Mouse (Mus musculus) thymus, adult 2 months (tissue): ENCODE data around the gene Plekhm2. TPM values are rescaled to one million over a fixed set of nuclear protein-coding genes. Genes with fewer than 3 reads are reported as not detected.

ENCODE experiments used
- DNase-seq: peaks from one replicate; pipeline ENCODE4 v3.0.0; 2021
- H3K27ac ChIP-seq: fragments of 200-500 bp; 2 replicates; pipeline ENCODE4 v1.5.1; 2012; ENCODE audit warnings: low read length, control low read depth; ENCODE audit not compliant: control insufficient read depth, insufficient read depth
- H3K27me3 ChIP-seq: fragments of 200-500 bp; 2 replicates; pipeline ENCODE4 v1.6.1; 2012; ENCODE audit warnings: mild to moderate bottlenecking, low read length, moderate library complexity, mixed read lengths; ENCODE audit not compliant: control insufficient read depth, insufficient read depth
- H3K36me3 ChIP-seq: fragments of 200-500 bp; 2 replicates; pipeline ENCODE4 v1.6.1; 2012; ENCODE audit warnings: mild to moderate bottlenecking, low read length, moderate library complexity; ENCODE audit not compliant: control insufficient read depth, insufficient read depth
- H3K4me1 ChIP-seq: fragments of 200-500 bp; replicated peaks from 2 replicates; pipeline ENCODE4 v1.6.1; 2012; ENCODE audit warnings: low read length; ENCODE audit not compliant: control insufficient read depth, insufficient read depth
- H3K4me3 ChIP-seq: fragments of 200-500 bp; 2 replicates; pipeline ENCODE4 v1.5.1; 2012; ENCODE audit warnings: mild to moderate bottlenecking, low read length, control low read depth, moderate library complexity; ENCODE audit not compliant: control insufficient read depth, insufficient read depth
- CTCF ChIP-seq: fragments of 200-500 bp; IDR thresholded peaks from 2 replicates; pipeline ENCODE4 v1.5.1; 2012; ENCODE audit warnings: mild to moderate bottlenecking, control low read depth, low read length, moderate library complexity, borderline replicate concordance; ENCODE audit not compliant: control insufficient read depth, poor library complexity, insufficient read depth; ENCODE audit errors: extremely low read depth
- POLR2A ChIP-seq: fragments of 200-500 bp; IDR thresholded peaks from 2 replicates; pipeline ENCODE4 v1.6.1; 2012; ENCODE audit warnings: mild to moderate bottlenecking, low read length, control low read depth, moderate library complexity; ENCODE audit not compliant: control insufficient read depth, poor library complexity, insufficient read depth; ENCODE audit errors: extremely low read depth
- WGBS: fragments of 180-500 bp; shearing (Covaris S2); methylation state at CpG from one replicate; pipeline ENCODE4 v1.1.7; 2018; 5-methylcytosine and 5-hydroxymethylcytosine counted together
- polyA plus RNA-seq: library from polyadenylated mRNA; depleted of rRNA; stranded (reverse); fragments of >200 nt; gene quantifications from 2 replicates; pipeline ENCODE4 v1.2.3, GENCODE M21; 2012

Plekhm2 gene
- polyA plus RNA-seq, 1 experiment = 71.4 TPM

DNA sequence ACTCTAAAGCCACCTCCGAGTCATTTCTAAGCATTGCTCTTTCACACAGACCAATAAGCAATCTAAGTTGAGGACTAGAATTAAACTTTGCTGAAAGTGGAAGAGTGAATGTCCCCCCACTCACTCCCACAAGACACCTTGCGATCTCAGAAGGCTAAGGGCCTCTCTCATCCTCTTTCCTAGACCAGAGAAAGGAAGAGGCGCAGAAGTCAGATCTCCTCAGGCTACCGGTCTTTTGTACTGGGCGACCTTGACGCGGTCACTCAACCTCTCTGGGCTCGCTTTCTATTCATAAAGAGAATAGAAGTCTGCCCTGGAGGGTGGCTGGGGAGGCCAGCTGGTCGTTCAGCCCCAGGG is 65.8 kb downstream of the Plekhm2 start:
- no peaks in the 10 kb centered on the region for H3K4me1 ChIP-seq
- no peak for DNase-seq
- no peaks in the 10 kb centered on the region for H3K36me3 ChIP-seq
- H3K4me3 ChIP-seq = no peak overlapping the region
- peaks cover 5% of the 10 kb centered on the region; the same call in 1 of the 2 replicates for H3K27me3 ChIP-seq
- H3K27ac ChIP-seq = no peak overlapping the region
- 11% methylated on average over 9 of the region's 9 CpGs for WGBS
- TF ChIP-seq CTCF (no peak), POLR2A (no peak)

DNA sequence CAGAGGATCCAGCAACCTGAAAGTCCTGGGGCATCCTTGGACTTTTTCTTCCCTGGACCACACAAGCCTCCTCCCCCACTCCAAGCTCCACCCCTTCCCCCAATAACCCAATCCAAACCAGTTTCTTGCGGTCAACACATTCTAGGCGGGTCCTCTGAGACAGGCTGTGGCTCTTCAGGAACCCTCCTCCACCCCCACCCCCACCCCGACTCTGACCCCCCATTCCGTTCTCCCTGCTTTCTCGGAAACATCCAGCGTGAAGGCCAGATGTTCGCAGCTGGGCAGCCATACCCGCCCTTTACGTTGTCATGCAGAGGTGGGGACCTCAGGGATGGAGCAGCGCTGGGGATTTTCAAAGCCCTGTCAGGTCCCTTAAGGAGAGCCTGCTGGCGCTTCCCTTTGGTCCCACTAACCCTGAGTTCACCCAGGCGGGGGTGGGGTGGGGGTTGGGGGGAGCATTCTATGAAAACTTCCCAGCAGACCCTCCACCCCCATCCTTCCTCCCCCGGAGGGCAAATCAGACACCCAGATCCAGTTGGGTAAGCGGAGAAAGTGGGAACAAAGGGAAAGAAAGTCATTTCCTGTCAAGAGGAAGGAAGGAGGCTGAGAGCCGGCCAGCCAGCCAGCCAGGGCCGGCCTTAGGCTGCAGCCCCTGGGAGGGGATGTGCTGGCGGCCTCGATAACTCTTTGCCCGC is 66.4 kb downstream of the Plekhm2 start:
- no peak for DNase-seq
- WGBS = 17% methylated on average over 19 of the region's 19 CpGs
- H3K4me3 ChIP-seq = no peak overlapping the region
- H3K27ac ChIP-seq = no peak overlapping the region
- TF ChIP-seq CTCF = no peak
- H3K4me1 ChIP-seq = no peaks in the 10 kb centered on the region
- H3K27me3 ChIP-seq = peaks cover 5% of the 10 kb centered on the region; the same call in 1 of the 2 replicates
- H3K36me3 ChIP-seq = no peaks in the 10 kb centered on the region

DNA sequence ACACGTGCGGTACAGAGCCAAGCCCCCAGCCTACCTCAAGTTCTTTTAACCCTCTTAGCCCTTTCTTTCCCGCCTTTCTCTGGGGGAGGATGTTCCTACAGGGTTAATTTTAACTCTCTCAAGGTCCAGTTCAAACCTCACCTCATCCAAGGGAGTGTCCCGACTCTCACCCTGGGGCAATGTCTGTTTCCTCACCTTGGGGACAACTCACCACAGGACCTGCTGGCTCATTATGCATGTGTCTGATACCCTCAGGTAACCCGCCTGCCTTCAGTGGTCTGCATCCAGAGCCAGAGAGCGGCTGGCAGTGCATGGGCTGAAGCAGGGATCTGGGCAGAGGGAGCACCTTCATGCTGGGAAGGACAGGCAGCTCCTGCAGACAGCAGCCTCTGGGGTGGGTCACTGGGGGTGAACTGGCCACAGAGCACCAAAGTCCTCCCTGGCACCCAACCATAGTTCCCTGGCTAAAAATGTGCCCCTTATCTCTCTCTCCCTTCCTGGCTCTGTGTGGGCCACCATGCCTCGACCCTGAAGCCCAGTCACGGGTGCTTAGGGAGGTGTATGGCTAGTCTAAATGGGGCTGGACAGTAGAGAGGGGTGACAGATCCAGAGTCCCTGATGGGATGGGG is 67.9 kb downstream of the Plekhm2 start:
- no peak overlapping the region for H3K27ac ChIP-seq
- no peak overlapping the region for H3K4me3 ChIP-seq
- no peaks in the 10 kb centered on the region for H3K4me1 ChIP-seq
- WGBS = 92% methylated on average over 8 of the region's 8 CpGs
- TF ChIP-seq POLR2A = no peak
- TF ChIP-seq CTCF = no peak
- H3K27me3 ChIP-seq = peaks cover 5% of the 10 kb centered on the region; the same call in 1 of the 2 replicates
- no peaks in the 10 kb centered on the region for H3K36me3 ChIP-seq
- DNase-seq = no peak

DNA sequence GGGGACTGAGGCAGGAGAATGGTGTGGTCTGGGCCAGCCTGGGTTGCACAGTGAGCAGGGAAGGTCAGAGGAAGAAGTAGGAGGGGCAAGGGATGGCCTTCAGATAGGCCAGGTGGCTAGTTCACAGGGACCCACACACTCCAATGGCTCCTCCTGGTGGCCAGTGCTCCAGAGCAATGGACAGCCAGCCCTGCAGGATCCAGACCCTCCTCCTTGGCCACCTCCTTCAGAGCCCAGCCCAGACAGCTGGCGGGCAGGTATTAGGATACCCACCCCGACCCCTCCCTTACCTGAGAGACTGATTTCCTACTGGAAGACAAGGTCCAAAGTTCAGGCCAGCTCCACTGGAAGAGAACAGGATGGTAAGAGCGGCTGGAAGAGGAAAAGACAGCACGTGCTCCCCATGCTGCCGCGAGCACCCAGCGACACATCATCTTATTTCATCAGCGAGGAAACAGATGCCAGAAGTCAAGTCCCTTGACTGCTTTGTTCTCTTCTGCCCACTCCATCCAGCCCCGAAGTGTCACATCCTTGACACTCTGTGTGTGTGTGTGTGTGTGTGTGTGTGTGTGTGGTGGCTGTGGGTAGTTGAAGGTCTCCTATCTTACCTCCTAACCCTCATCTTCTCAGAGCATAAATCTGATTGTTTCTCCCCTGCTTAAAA is 69.0 kb downstream of the Plekhm2 start:
- Histone ChIP-seq H3K4me3 (no peak overlapping the region), H3K27ac (no peak overlapping the region), H3K4me1 (no peaks in the 10 kb centered on the region), H3K36me3 (no peaks in the 10 kb centered on the region), H3K27me3 (peaks cover 5% of the 10 kb centered on the region; the same call in 1 of the 2 replicates)
- WGBS = 84% methylated on average over 9 of the region's 9 CpGs
- no peak for DNase-seq
- TF ChIP-seq POLR2A (no peak), CTCF (no peak)

DNA sequence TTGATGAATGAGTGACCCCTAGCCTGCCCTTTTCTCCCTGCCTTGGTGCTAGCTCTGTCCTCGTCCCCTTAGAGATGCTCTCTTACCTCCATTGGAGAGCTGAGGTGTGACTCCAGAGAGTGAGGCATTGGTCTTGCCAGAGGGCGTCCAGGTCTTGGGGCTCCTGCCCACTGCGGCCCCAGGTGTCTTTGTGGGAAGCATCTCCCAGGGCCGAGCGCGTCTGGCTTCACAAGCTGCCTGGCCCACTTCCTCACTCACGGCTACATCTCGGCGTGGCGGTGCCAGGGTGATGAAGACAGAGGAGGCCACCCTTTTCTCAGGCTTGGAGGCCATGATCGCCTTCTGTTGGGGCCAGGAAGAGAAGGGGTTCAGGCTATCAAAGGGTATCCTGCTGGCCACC is 69.6 kb downstream of the Plekhm2 start:
- 84% methylated on average over 11 of the region's 11 CpGs for WGBS
- Histone ChIP-seq H3K27ac (no peak overlapping the region), H3K4me1 (no peaks in the 10 kb centered on the region), H3K4me3 (no peak overlapping the region), H3K36me3 (no peaks in the 10 kb centered on the region), H3K27me3 (peaks cover 5% of the 10 kb centered on the region; the same call in 1 of the 2 replicates)
- no peak for DNase-seq
- TF ChIP-seq POLR2A (no peak), CTCF (no peak)

DNA sequence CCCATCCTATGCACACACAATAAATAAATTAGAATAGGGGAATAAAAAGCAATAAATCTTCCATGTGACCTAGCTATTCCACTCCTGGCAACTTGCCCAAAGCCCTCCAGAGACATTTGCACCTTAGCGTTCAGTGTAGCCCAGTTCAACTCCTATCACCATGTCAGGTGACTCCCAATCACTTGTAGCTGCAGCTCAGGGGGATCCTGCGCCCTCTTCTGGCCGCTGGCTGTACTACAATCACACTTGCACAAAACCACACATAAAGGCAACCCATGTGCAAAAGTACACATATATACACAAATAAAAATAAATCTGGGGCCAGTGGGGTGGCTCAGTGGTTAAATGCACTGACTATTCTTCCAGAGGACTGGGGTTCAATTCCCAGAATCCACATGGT is 73.2 kb downstream of the Plekhm2 start:
- TF ChIP-seq POLR2A (no peak), CTCF (peak; percentile 67; the same call in 1 of the 2 replicates)
- Histone ChIP-seq H3K36me3 (no peaks in the 10 kb centered on the region), H3K4me1 (no peaks in the 10 kb centered on the region), H3K4me3 (no peak overlapping the region), H3K27me3 (no peaks in the 10 kb centered on the region), H3K27ac (no peak overlapping the region)
- 34% methylated on average over 3 of the region's 3 CpGs for WGBS
- peak; percentile 39 for DNase-seq
